Mouse (Mus musculus): ENCODE measurements around the gene Mrps18b. TPM values are rescaled to one million over a fixed set of nuclear protein-coding genes. Genes with fewer than 3 reads are reported as not detected.

The Mrps18b gene
- polyA plus RNA-seq, 1 experiment from 2014 or later, result 83.4 TPM

- no peaks in the 10 kb centered on the region; the same call in 1 of the 2 replicates for H3K36me3 ChIP-seq (ENCODE audit: control insufficient read depth, insufficient read depth, low read length)
- DNase-seq (ENCODE audit: low spot score) (peak; percentile 51), ATAC-seq (ENCODE audit: low FRiP score, low TSS enrichment) (peak; percentile 13; the same call in 1 of the 2 replicates)
- WGBS, result 1% methylated on average over 7 of the region's 7 CpGs
- TF ChIP-seq EP300 (optimal IDR thresholded peaks at IDR 0.05), result no peak
- TF ChIP-seq CTCF (IDR thresholded peaks at IDR 0.05; ENCODE audit: low read depth), result no peak
- peak overlapping the region; percentile 60 for H3K4me3 ChIP-seq (ENCODE audit: low read depth, low read length)
- H3K27ac ChIP-seq (replicated peaks), result peak overlapping the region; percentile 94
- H3K27me3 ChIP-seq (ENCODE audit: control insufficient read depth, insufficient read depth, low read length), result no peaks in the 10 kb centered on the region
- H3K4me1 ChIP-seq (replicated peaks; ENCODE audit: control insufficient read depth, insufficient read depth), result peaks cover 3% of the 10 kb centered on the region; the same call in 1 of the 2 replicates
- peak overlapping the region; percentile 77 for H3K9ac ChIP-seq (ENCODE audit: low read length)
- no peaks in the 10 kb centered on the region for H3K9me3 ChIP-seq (ENCODE audit: control insufficient read depth, low read length)
- H3K4me2 ChIP-seq (replicated peaks; ENCODE audit: low read depth), result peak overlapping the region; percentile 85
These were observed 46.7 kb downstream of the Mrps18b start for GRCm38 (mm10) chr17:35869346-35870067.

DNA sequence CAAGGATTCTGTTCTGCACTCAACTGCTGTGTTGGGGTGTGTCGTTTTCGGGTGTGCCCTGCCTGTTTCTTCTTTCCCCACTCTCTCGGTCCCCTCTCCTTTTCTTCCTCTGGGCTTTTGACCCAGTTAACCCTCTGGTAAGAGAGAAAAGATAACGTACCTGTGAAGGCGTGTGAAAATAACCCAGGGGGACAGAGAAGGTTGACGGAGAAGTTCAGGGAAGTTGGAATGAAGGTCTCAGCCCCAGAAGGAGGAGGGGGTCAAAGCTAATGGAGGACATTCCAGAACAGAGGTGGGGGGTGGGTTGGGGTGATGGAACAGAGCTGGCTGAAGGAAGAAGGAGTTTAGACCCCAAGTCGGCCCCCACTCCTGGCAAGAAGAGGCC lies 47.2 kb downstream of the Mrps18b start:
- no peaks in the 10 kb centered on the region for H3K9me3 ChIP-seq (ENCODE audit: control insufficient read depth, low read length)
- ATAC-seq (ENCODE audit: low FRiP score, low TSS enrichment) (no peak), DNase-seq (ENCODE audit: low spot score) (no peak)
- H3K36me3 ChIP-seq (ENCODE audit: control insufficient read depth, insufficient read depth, low read length), result no peaks in the 10 kb centered on the region; the same call in 1 of the 2 replicates
- peak overlapping the region; percentile 94 for H3K27ac ChIP-seq (replicated peaks)
- WGBS, result 2% methylated on average over 7 of the region's 7 CpGs
- no peaks in the 10 kb centered on the region for H3K27me3 ChIP-seq (ENCODE audit: control insufficient read depth, insufficient read depth, low read length)
- H3K9ac ChIP-seq (ENCODE audit: low read length), result peak overlapping the region; percentile 77
- H3K4me1 ChIP-seq (replicated peaks; ENCODE audit: control insufficient read depth, insufficient read depth), result peaks cover 3% of the 10 kb centered on the region; the same call in 1 of the 2 replicates
- no peak for TF ChIP-seq CTCF (IDR thresholded peaks at IDR 0.05; ENCODE audit: low read depth)
- TF ChIP-seq EP300 (optimal IDR thresholded peaks at IDR 0.05), result no peak
- H3K4me3 ChIP-seq (ENCODE audit: low read depth, low read length), result peak overlapping the region; percentile 60
- peak overlapping the region; percentile 85 for H3K4me2 ChIP-seq (replicated peaks; ENCODE audit: low read depth)

- TF ChIP-seq CTCF (IDR thresholded peaks at IDR 0.05; ENCODE audit: low read depth) (no peak), EP300 (optimal IDR thresholded peaks at IDR 0.05) (no peak)
- H3K4me1 ChIP-seq (replicated peaks; ENCODE audit: control insufficient read depth, insufficient read depth), result peaks cover 3% of the 10 kb centered on the region; the same call in 1 of the 2 replicates
- H3K27me3 ChIP-seq (ENCODE audit: control insufficient read depth, insufficient read depth, low read length), result no peaks in the 10 kb centered on the region
- WGBS, result 17% methylated on average over 15 of the region's 17 CpGs
- no peaks in the 10 kb centered on the region for H3K9me3 ChIP-seq (ENCODE audit: control insufficient read depth, low read length)
- H3K4me2 ChIP-seq (replicated peaks; ENCODE audit: low read depth), result peak overlapping the region; percentile 85
- peak overlapping the region; percentile 94 for H3K27ac ChIP-seq (replicated peaks)
- DNase-seq (ENCODE audit: low spot score), result no peak
- no peaks in the 10 kb centered on the region for H3K36me3 ChIP-seq (ENCODE audit: control insufficient read depth, insufficient read depth, low read length)
- peak overlapping the region; percentile 60 for H3K4me3 ChIP-seq (ENCODE audit: low read depth, low read length)
- no peak for ATAC-seq (ENCODE audit: low FRiP score, low TSS enrichment)
- H3K9ac ChIP-seq (ENCODE audit: low read length), result peak overlapping the region; percentile 77
These were observed 47.9 kb downstream of the Mrps18b start for GRCm38 (mm10) chr17:35868165-35868820.

GRCm38 (mm10) chr17:35866911-35867890 lies 49.0 kb downstream of the Mrps18b start:
- WGBS, result 12% methylated on average over 26 of the region's 26 CpGs
- Histone ChIP-seq H3K9me3 (ENCODE audit: control insufficient read depth, low read length) (no peaks in the 10 kb centered on the region), H3K27ac (replicated peaks) (peak overlapping the region; percentile 94), H3K4me1 (replicated peaks; ENCODE audit: control insufficient read depth, insufficient read depth) (peaks cover 3% of the 10 kb centered on the region; the same call in 1 of the 2 replicates), H3K9ac (ENCODE audit: low read length) (peak overlapping the region; percentile 77), H3K36me3 (ENCODE audit: control insufficient read depth, insufficient read depth, low read length) (no peaks in the 10 kb centered on the region), H3K4me3 (ENCODE audit: low read depth, low read length) (peak overlapping the region; percentile 60), H3K4me2 (replicated peaks; ENCODE audit: low read depth) (peak overlapping the region; percentile 85), H3K27me3 (ENCODE audit: control insufficient read depth, insufficient read depth, low read length) (no peaks in the 10 kb centered on the region)
- DNase-seq (ENCODE audit: low spot score) (no peak), ATAC-seq (ENCODE audit: low FRiP score, low TSS enrichment) (no peak)
- TF ChIP-seq EP300 (optimal IDR thresholded peaks at IDR 0.05), result no peak
- TF ChIP-seq CTCF (IDR thresholded peaks at IDR 0.05; ENCODE audit: low read depth), result peak; percentile 47

- Histone ChIP-seq H3K36me3 (ENCODE audit: control insufficient read depth, insufficient read depth, low read length) (no peaks in the 10 kb centered on the region), H3K4me1 (replicated peaks; ENCODE audit: control insufficient read depth, insufficient read depth) (peaks cover 3% of the 10 kb centered on the region; the same call in 1 of the 2 replicates), H3K27ac (replicated peaks) (peak overlapping the region; percentile 94), H3K9me3 (ENCODE audit: control insufficient read depth, low read length) (no peaks in the 10 kb centered on the region), H3K4me2 (replicated peaks; ENCODE audit: low read depth) (peak overlapping the region; percentile 85), H3K4me3 (ENCODE audit: low read depth, low read length) (peak overlapping the region; percentile 60), H3K27me3 (ENCODE audit: control insufficient read depth, insufficient read depth, low read length) (no peaks in the 10 kb centered on the region), H3K9ac (ENCODE audit: low read length) (peak overlapping the region; percentile 77)
- ATAC-seq (ENCODE audit: low FRiP score, low TSS enrichment) (peak; percentile 35; the same call in 1 of the 2 replicates), DNase-seq (ENCODE audit: low spot score) (peak; percentile 53)
- under 1% methylated on average over 38 of the region's 38 CpGs for WGBS
- TF ChIP-seq CTCF (IDR thresholded peaks at IDR 0.05; ENCODE audit: low read depth) (no peak), EP300 (optimal IDR thresholded peaks at IDR 0.05) (no peak)
These were observed 49.8 kb downstream of the Mrps18b start for GRCm38 (mm10) chr17:35866281-35866831.

All from stomach, postnatal 0 days (tissue).